Mouse (Mus musculus) retina, postnatal 1 day (tissue): ENCODE measurements around the gene Flcn.
"Not testable (repeated sequence)": the region's sequence is repeated elsewhere in the genome, so short reads cannot be mapped to it uniquely, and the experiment has no call there.

Source experiments
- DNase-seq: peaks from one replicate; pipeline ENCODE4 v3.0.0-alpha.2; 2012

The Flcn gene

DNA sequence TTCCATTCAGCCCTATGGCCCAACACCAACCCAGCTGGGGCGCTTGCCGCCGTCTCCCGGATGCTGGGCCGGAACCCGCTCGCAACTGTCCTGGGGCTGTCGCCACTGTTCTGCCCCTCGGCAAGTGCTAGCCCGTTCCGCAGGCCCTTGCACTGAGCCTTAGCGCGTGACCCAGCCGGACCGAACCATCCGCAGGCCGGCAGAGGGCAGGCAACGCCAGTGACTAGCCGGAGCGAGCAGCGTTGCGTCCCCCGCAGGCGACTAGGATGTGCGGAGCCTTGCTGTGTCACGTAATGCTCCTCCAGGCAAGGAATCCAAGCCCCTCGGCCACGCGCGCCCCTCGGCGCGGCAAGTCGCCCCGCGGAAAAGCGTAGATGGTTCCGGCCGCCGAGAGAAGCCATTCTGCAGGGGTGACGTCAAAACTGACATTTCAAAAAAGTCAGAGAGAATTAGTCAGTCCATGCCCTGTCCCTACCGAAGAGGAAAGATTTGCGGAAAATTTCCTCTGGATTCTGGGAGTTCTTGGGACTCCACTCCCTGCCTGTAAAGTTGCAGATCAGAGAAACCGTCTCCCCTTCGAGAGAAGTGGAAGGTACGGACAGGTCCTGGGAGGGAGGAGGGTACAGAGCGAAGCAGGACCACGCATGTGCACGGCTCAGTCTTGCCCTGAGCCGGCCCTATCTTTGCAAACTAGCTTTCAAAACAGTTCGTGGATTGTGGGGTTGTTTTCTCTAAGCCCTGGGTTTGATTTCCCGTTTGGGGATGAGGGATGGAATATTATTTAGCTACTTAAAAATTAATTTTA lies at the start of gene Flcn:
TSS of gene Flcn (minus strand) at position 347 of the 805 bp plus-strand sequence.
- DNase-seq: peak; percentile 94

DNA sequence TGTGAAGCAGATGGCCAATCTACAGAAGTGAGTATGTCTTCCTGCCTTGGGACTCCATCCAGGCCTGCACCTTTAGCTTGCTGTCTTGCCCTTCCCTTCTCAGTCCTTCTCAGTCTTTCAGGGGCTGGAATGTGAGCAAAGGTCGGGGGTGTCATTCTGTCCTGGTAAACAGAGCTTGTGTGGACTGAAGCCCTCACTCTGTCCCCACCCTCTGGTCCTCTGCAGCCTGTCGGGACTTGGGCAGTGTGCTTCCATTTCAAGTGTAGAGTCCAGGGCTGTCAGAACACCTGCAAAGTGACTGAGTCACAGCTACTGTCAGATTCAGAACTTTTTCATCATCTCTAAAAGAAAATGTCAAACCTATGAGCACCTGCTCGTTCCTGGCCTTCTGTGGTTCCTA lies 43.0 kb upstream of the Flcn start:
- DNase-seq: no peak

- peak; percentile 88 for DNase-seq
Measured at GRCm38 (mm10) chr11:59847891-59848884, 38.4 kb upstream of the Flcn start.

GRCm38 (mm10) chr11:59847131-59847530 lies 37.3 kb upstream of the Flcn start:
- peak; percentile 75 for DNase-seq

DNA sequence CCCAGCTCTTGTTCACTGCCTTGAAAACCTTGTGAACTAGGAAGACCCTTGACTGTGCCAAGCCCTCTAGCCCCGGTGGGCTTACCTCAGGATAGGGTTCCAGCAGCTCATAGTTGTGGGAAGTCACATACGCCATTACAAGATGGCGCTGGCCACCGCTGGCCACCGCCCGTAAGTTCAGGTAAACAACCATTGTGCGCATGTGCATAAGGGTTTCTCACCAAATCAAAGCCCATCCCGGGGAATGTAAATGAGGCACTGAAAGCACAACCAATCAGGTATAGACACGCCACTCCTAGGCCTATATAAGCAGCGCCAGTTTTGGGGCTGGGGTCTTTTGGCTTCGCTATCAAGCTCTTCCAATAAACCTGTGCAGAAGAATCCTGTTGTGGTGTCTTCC lies 36.5 kb upstream of the Flcn start:
- no peak for DNase-seq

DNA sequence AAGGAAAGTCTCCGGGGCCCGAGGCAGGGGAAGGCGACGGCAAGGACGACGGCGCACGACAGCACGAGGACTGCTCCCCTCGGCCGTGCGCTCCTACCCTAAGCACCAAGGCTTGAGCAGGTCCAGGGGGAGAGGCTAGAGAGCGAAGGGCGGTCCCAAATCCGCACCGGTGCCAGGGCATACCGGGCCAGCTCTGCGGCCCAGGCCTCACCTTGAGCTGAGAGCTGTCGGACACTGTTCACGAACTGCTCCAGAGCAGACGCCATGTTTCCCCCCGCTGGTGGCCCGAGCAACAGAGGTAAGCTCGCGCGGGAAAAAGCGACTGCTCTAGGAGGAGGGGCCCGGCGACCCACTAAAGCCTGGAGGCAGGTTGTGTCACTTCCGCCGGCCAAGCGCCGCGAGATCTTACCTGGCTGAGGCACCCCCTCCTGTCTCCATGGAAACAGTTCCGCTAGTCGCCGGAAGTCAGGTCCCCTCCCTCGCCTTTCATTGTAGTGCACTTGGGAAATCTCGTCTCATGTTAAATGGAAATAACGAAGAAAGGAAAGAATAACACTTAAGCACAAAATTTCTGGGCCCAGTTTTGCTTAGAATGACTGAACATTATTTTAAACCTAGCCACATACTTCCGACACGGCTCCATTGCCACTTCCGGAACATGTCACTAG lies 29.8 kb upstream of the Flcn start, which contains the start of gene Cops3:
TSS of gene Cops3 (minus strand) at position 380 of the 668 bp plus-strand sequence.
- DNase-seq: peak; percentile 98

GRCm38 (mm10) chr11:59839008-59839458 lies 29.2 kb upstream of the Flcn start, which contains the start of gene Nt5m:
Gene Nt5m (plus strand): TSS chr11:59839447.
- DNase-seq: peak; percentile 97

GRCm38 (mm10) chr11:59838426-59838825 lies 28.6 kb upstream of the Flcn start:
- DNase-seq: peak; percentile 2

DNA sequence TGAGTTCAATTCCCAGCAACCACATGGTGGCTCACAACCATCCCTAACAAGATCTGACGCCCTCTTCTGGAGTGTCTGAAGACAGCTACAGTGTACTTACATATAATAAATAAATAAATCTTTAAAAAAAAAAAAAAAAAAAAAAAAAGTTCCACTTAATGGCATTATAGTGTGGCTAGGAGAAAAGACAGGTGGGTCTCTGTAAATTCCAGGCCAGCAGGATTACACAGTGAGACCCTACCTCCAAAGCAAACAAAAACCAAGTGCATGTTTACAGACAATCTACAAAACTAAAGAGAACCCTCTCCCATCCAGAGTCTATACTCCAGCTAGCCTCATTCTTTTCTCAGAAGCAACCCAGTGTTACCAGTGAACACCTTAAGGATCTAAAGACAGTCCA lies 28.0 kb upstream of the Flcn start:
- DNase-seq: not testable (repeated sequence)

DNA sequence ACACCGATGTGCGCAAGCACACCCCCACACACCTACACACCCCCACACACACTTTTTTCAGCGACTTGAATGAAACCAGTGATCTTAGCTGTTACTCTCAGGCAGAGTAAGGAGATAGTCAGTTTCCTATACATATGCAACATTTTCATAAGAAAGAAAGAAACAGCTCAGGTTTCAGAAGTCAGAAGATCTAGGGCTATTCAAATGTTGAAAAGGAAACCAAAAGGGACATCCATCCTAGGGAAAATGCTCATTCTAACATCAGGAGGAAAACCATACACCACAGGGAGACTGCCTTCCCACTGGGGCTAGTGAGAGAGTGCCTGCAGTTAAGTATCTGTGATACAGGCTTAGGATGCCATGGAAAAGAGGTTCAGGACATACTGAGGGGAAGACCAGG lies 11.8 kb upstream of the Flcn start:
- no peak for DNase-seq

- no peak for DNase-seq
Measured at GRCm38 (mm10) chr11:59817916-59818315, 8.1 kb upstream of the Flcn start.

GRCm38 (mm10) chr11:59815482-59816065 lies 5.8 kb upstream of the Flcn start:
- no peak for DNase-seq

GRCm38 (mm10) chr11:59814936-59815335 lies 5.1 kb upstream of the Flcn start:
- no peak for DNase-seq

- DNase-seq: no peak
Measured at GRCm38 (mm10) chr11:59814311-59814710, 4.5 kb upstream of the Flcn start.

DNA sequence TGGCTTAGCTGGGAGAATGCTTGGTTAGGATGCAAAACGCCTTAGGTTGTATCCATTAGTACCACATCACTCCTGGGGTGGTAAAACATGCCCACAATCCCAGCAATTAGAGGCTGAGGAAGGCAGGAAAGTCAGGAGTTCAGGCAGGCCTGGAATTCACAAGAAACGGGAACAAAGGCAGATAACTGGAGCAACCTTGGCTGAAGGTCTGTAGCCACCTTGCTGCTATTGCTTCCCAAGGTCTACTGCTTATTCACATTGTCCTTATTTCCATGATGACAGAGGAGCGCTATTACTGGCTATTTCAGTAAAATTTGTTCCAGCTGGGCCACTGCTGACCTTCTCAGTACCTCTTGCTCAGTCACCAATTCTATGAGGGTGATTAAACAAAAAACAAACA lies 3.5 kb upstream of the Flcn start:
- no peak for DNase-seq

GRCm38 (mm10) chr11:59811211-59811610 lies 1.4 kb upstream of the Flcn start:
- DNase-seq: peak; percentile 71

DNA sequence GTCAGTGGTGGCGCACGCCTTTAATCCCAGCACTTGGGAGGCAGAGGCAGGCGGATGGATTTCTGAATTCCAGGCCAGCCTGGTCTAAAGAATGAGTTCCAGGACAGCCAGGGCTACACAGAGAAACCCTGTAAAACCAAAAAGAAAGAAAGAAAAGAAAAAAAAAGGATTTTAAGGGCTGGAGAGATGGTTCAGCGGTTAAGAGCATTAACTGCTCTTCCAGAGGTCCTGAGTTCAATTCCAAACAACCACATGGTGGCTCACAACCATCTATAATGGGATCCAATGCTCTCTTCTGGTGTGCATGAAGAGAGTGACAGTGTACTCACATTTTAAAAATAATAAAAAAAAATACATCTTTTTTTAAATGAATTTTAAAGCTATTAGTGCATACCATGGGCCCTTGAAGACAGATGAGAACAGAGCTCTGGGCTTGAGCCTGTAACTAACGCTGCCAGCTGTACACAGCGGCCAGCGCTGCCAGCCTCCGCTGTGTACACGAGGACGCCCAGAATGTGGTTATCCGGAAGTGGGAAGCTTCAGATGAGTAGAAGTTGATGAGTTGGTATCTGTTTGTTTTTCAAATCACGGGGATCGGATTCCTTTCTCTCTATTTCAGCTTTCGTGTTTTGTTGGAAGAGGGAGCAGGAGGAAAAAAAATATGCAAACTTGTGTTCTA lies 803 bp upstream of the Flcn start:
- no peak for DNase-seq

GRCm38 (mm10) chr11:59809071-59809669 lies 646 bp downstream of the Flcn start:
- DNase-seq: no peak

DNA sequence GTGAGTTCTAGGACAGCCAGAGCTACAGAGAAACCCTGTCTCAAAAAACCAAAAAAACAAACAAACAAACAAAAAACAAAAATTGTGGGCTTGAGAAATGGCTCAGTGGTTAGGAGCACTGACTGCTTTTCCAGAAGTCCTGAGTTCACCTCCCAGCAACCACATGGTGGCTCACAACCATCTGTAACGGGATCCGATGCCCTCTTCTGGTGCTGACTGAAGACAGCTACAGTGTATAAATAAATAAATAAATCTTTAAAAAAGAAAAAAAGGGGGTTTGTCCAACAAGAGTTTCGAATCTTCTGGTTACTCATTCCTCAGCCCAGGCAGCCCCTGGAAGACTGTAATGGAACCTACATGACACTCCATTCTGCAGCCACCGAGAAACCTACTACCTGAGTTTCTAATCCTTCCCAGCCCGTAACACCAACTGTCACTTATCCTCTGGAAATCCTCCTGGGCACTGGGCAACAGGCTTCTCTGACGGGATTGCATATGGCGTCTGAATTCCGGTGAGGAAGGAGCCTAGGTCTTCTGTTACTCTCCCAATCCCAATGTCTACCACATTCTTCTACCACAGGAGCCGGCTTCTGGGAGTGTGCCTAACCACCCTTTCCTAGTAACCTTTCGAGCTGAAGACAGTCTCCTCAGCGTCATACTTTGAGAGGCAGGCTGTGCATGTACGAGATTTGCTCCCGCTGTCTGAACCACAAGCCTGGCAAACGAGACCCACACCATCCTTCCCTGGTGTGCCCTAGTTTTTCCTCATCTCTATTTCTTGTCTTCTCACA lies 1.5 kb downstream of the Flcn start:
- DNase-seq: peak; percentile 30

- DNase-seq: no peak
Measured at GRCm38 (mm10) chr11:59805656-59806055, 4.2 kb downstream of the Flcn start.

DNA sequence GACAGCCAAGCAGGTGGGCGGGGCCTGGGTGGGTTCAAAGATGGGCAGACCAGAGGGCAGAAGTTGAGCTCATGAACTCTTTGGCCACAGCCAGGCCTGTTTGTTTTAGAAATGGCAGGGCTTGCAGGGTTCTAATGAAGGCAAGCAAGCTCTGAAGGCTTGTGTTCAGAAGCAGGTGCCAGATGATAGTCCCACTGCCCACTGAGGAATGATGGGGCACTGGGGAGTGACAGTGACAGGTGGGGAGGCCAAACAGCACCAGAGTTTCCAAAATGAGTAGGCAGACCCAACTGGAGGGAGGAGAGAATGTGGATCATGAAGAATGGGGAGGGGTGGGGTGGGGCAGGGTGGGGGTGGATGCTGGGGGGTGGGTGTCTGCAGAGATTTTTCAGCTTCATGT lies 4.6 kb downstream of the Flcn start:
- no peak for DNase-seq
